Mouse (Mus musculus): Measurements from ENCODE around the gene Tas1r1. TPM values are rescaled to one million over a fixed set of nuclear protein-coding genes. Genes with fewer than 3 reads are reported as not detected.
A peak's percentile ranks its signal among the peaks of the same experiment; 100 is the strongest.

Gene Tas1r1
- polyA plus RNA-seq (2015; fragmentation: Nextera tagmentation; extraction: Ambion mirVana), result 0.07 TPM in 2 replicates

- no peak for ATAC-seq
- H3K4me3 ChIP-seq (ENCODE audit: low read depth, low read length), result peak within 1 kb of the TSS; percentile 91
- no peaks in the 10 kb centered on the region for H3K27me3 ChIP-seq (ENCODE audit: insufficient read depth, low read length)
- peak within 1 kb of the TSS; percentile 100 for H3K4me2 ChIP-seq (ENCODE audit: low read depth, low read length)
- TF ChIP-seq CTCF (IDR thresholded peaks at IDR 0.05; ENCODE audit: low read depth) (no peak), EP300 (IDR thresholded peaks at IDR 0.05; ENCODE audit: low read depth) (no peak)
- peaks cover 11% of the 10 kb centered on the region for H3K4me1 ChIP-seq (ENCODE audit: insufficient read depth)
- no peaks in the 10 kb centered on the region for H3K9me3 ChIP-seq (ENCODE audit: low read length)
- peak within 1 kb of the TSS; percentile 90 for H3K9ac ChIP-seq (replicated peaks)
- 46% methylated on average over 10 of the region's 10 CpGs for WGBS (ENCODE audit: insufficient replicate concordance)
- DNase-seq, result no peak
- H3K36me3 ChIP-seq (replicated peaks; ENCODE audit: insufficient read depth, low read length), result peaks cover 23% of the 10 kb centered on the region
- H3K27ac ChIP-seq (ENCODE audit: low read depth), result peak within 1 kb of the TSS; percentile 52
Observed at GRCm38 (mm10) chr4:152038225-152038984, at the start of gene Tas1r1. Gene Tas1r1 (minus strand): TSS chr4:152038568.

- no peaks in the 10 kb centered on the region for H3K36me3 ChIP-seq (replicated peaks; ENCODE audit: insufficient read depth, low read length)
- DNase-seq (no peak), ATAC-seq (no peak)
- 38% methylated on average over 4 of the region's 4 CpGs for WGBS (ENCODE audit: insufficient replicate concordance)
- no peak overlapping the region for H3K27ac ChIP-seq (ENCODE audit: low read depth)
- TF ChIP-seq EP300 (IDR thresholded peaks at IDR 0.05; ENCODE audit: low read depth) (no peak), CTCF (IDR thresholded peaks at IDR 0.05; ENCODE audit: low read depth) (no peak)
- H3K27me3 ChIP-seq (ENCODE audit: insufficient read depth, low read length), result 0 out of 2 replicates have a peak, but pooled peaks cover 4% of the 10 kb centered on the region
- H3K9me3 ChIP-seq (ENCODE audit: low read length), result no peaks in the 10 kb centered on the region
- peaks cover 29% of the 10 kb centered on the region for H3K4me1 ChIP-seq (ENCODE audit: insufficient read depth)
- H3K9ac ChIP-seq (replicated peaks), result no peak overlapping the region
- H3K4me2 ChIP-seq (ENCODE audit: low read depth, low read length), result peak overlapping the region; percentile 97
- H3K4me3 ChIP-seq (ENCODE audit: low read depth, low read length), result 0 out of 2 replicates have a peak overlapping the region, but pooled peaks have one; percentile 73
Observed at GRCm38 (mm10) chr4:152088133-152088532, 49.8 kb upstream of the Tas1r1 start.

- Histone ChIP-seq H3K4me2 (ENCODE audit: low read depth, low read length) (peak overlapping the region; percentile 97), H3K4me1 (ENCODE audit: insufficient read depth) (peaks cover 23% of the 10 kb centered on the region), H3K27me3 (ENCODE audit: insufficient read depth, low read length) (0 out of 2 replicates have a peak, but pooled peaks cover 4% of the 10 kb centered on the region), H3K36me3 (replicated peaks; ENCODE audit: insufficient read depth, low read length) (no peaks in the 10 kb centered on the region), H3K4me3 (ENCODE audit: low read depth, low read length) (peak overlapping the region; percentile 73), H3K9ac (replicated peaks) (peak overlapping the region; percentile 73), H3K27ac (ENCODE audit: low read depth) (no peak overlapping the region), H3K9me3 (ENCODE audit: low read length) (no peaks in the 10 kb centered on the region)
- WGBS (ENCODE audit: insufficient replicate concordance), result 3% methylated on average over 12 of the region's 12 CpGs
- DNase-seq (no peak), ATAC-seq (no peak)
- TF ChIP-seq EP300 (IDR thresholded peaks at IDR 0.05; ENCODE audit: low read depth) (no peak), CTCF (IDR thresholded peaks at IDR 0.05; ENCODE audit: low read depth) (no peak)
Observed at GRCm38 (mm10) chr4:152087211-152088081, 49.1 kb upstream of the Tas1r1 start.

- under 1% methylated on average over 33 of the region's 92 CpGs for WGBS (ENCODE audit: insufficient replicate concordance)
- Histone ChIP-seq H3K4me2 (ENCODE audit: low read depth, low read length) (peak overlapping the region; percentile 97), H3K27ac (ENCODE audit: low read depth) (peak overlapping the region; percentile 49), H3K36me3 (replicated peaks; ENCODE audit: insufficient read depth, low read length) (no peaks in the 10 kb centered on the region), H3K4me1 (ENCODE audit: insufficient read depth) (peaks cover 19% of the 10 kb centered on the region), H3K9ac (replicated peaks) (peak overlapping the region; percentile 73), H3K4me3 (ENCODE audit: low read depth, low read length) (peak overlapping the region; percentile 73), H3K9me3 (ENCODE audit: low read length) (no peaks in the 10 kb centered on the region), H3K27me3 (ENCODE audit: insufficient read depth, low read length) (0 out of 2 replicates have a peak, but pooled peaks cover 4% of the 10 kb centered on the region)
- ATAC-seq (peak; percentile 80), DNase-seq (peak; percentile 69)
- no peak for TF ChIP-seq CTCF (IDR thresholded peaks at IDR 0.05; ENCODE audit: low read depth)
- TF ChIP-seq EP300 (IDR thresholded peaks at IDR 0.05; ENCODE audit: low read depth), result no peak
Observed at GRCm38 (mm10) chr4:152086505-152087210, 48.3 kb upstream of the Tas1r1 start.

- no peak for ATAC-seq
- H3K4me1 ChIP-seq (ENCODE audit: insufficient read depth), result peaks cover 19% of the 10 kb centered on the region
- H3K4me2 ChIP-seq (ENCODE audit: low read depth, low read length), result no peak overlapping the region
- no peak overlapping the region for H3K9ac ChIP-seq (replicated peaks)
- no peak for DNase-seq
- TF ChIP-seq CTCF (IDR thresholded peaks at IDR 0.05; ENCODE audit: low read depth) (no peak), EP300 (IDR thresholded peaks at IDR 0.05; ENCODE audit: low read depth) (no peak)
- no peaks in the 10 kb centered on the region for H3K36me3 ChIP-seq (replicated peaks; ENCODE audit: insufficient read depth, low read length)
- 70% methylated on average over 7 of the region's 7 CpGs for WGBS (ENCODE audit: insufficient replicate concordance)
- H3K27me3 ChIP-seq (ENCODE audit: insufficient read depth, low read length), result 0 out of 2 replicates have a peak, but pooled peaks cover 4% of the 10 kb centered on the region
- H3K9me3 ChIP-seq (ENCODE audit: low read length), result no peaks in the 10 kb centered on the region
- H3K4me3 ChIP-seq (ENCODE audit: low read depth, low read length), result no peak overlapping the region
- no peak overlapping the region for H3K27ac ChIP-seq (ENCODE audit: low read depth)
Observed at GRCm38 (mm10) chr4:152084616-152085015, 46.2 kb upstream of the Tas1r1 start.

Data from liver, postnatal 0 days (tissue).